Mouse (Mus musculus) kidney, postnatal 4 days (tissue): Measurements from ENCODE around the gene Abcc12.
A peak's percentile ranks its signal among the peaks of the same experiment; 100 is the strongest.

Experiments
- DNase-seq, 2 experiments: peaks; one replicate each; pipeline ENCODE4 v3.0.0; 2021; ENCODE audit warnings: mixed read lengths in 2 of 2

Abcc12 gene

GRCm38 (mm10) chr8:86501341-86501740 lies 79.1 kb downstream of the Abcc12 start:
- no peak for DNase-seq

- no peak for DNase-seq
Observed at GRCm38 (mm10) chr8:86495056-86495455, 85.4 kb downstream of the Abcc12 start.

GRCm38 (mm10) chr8:86493841-86494240 lies 86.6 kb downstream of the Abcc12 start:
- no peak for DNase-seq

- no peak for DNase-seq
Observed at GRCm38 (mm10) chr8:86485411-86485810, 95.1 kb downstream of the Abcc12 start.

- DNase-seq: no peak
Observed at GRCm38 (mm10) chr8:86484244-86484643, 96.2 kb downstream of the Abcc12 start.

GRCm38 (mm10) chr8:86482116-86482515 lies 98.4 kb downstream of the Abcc12 start:
- no peak for DNase-seq

GRCm38 (mm10) chr8:86475711-86476438 lies 104.6 kb downstream of the Abcc12 start:
- DNase-seq: peak; percentile 57 to 68

GRCm38 (mm10) chr8:86474461-86474860 lies 106.0 kb downstream of the Abcc12 start:
- no peak for DNase-seq

- no peak for DNase-seq
Observed at GRCm38 (mm10) chr8:86473121-86473520, 107.4 kb downstream of the Abcc12 start.

- DNase-seq: no peak
Observed at GRCm38 (mm10) chr8:86470717-86471116, 109.8 kb downstream of the Abcc12 start.

GRCm38 (mm10) chr8:86463215-86463614 lies 117.3 kb downstream of the Abcc12 start:
- no peak for DNase-seq

- no peak for DNase-seq
Observed at GRCm38 (mm10) chr8:86460372-86460771, 120.1 kb downstream of the Abcc12 start.

- no peak for DNase-seq
Observed at GRCm38 (mm10) chr8:86453697-86454480, 126.6 kb downstream of the Abcc12 start.

GRCm38 (mm10) chr8:86449870-86450515 lies 130.5 kb downstream of the Abcc12 start:
- DNase-seq: no peak

GRCm38 (mm10) chr8:86445516-86445915 lies 135.0 kb downstream of the Abcc12 start:
- no peak for DNase-seq

GRCm38 (mm10) chr8:86443744-86444143 lies 136.7 kb downstream of the Abcc12 start:
- no peak for DNase-seq

GRCm38 (mm10) chr8:86438983-86439299 lies 141.5 kb downstream of the Abcc12 start:
- no peak for DNase-seq

GRCm38 (mm10) chr8:86438133-86438982 lies 142.1 kb downstream of the Abcc12 start:
- no peak for DNase-seq

- no peak for DNase-seq
Observed at GRCm38 (mm10) chr8:86437418-86437817, 143.1 kb downstream of the Abcc12 start.
